Mouse (Mus musculus) G1E-ER4 (cell line): ENCODE results near the gene Sucnr1. TPM values are rescaled to one million over a fixed set of nuclear protein-coding genes. Genes with fewer than 3 reads are reported as not detected.

Source experiments
- GATA1 ChIP-seq: IDR thresholded peaks from one replicate; pipeline ENCODE4 v1.8.0; 2012; ENCODE audit warnings: low read length, inconsistent platforms
- polyA plus RNA-seq: library from polyadenylated mRNA; stranded (reverse); fragments of >175 nt; gene quantifications from 2 replicates; pipeline ENCODE4 v1.2.3, GENCODE M21; 2012

Gene Sucnr1
- polyA plus RNA-seq = not detected in 2 replicates

GRCm38 (mm10) chr3:60081648-60082047, at the start of gene Sucnr1:
Gene Sucnr1 (plus strand): TSS chr3:60081869.
- no peak for TF ChIP-seq GATA1

GRCm38 (mm10) chr3:60046221-60046913, 35.3 kb upstream of the Sucnr1 start:
- TF ChIP-seq GATA1 = no peak

- TF ChIP-seq GATA1 = no peak
These were observed 28.3 kb upstream of the Sucnr1 start for GRCm38 (mm10) chr3:60053231-60053927.

DNA sequence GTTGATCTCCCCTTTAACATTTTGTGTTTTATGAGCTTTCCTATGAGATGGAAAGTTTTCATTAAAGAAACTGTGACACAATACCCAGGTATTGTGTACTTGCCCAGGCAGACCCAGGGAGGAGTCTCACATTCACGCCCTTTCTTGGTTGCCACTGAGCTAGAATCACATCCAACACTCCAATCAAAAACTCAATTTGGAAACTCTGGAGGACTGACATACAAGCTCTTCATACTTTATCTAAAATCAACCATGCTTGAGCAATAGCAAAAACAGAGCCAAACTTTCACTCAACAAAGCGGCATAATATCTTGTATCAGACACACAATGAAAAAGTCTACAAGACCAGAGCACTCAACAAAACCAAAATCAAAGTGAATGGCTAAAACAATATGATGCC, 27.7 kb upstream of the Sucnr1 start:
- no peak for TF ChIP-seq GATA1

GRCm38 (mm10) chr3:60056451-60056850, 25.2 kb upstream of the Sucnr1 start:
- TF ChIP-seq GATA1 = no peak

DNA sequence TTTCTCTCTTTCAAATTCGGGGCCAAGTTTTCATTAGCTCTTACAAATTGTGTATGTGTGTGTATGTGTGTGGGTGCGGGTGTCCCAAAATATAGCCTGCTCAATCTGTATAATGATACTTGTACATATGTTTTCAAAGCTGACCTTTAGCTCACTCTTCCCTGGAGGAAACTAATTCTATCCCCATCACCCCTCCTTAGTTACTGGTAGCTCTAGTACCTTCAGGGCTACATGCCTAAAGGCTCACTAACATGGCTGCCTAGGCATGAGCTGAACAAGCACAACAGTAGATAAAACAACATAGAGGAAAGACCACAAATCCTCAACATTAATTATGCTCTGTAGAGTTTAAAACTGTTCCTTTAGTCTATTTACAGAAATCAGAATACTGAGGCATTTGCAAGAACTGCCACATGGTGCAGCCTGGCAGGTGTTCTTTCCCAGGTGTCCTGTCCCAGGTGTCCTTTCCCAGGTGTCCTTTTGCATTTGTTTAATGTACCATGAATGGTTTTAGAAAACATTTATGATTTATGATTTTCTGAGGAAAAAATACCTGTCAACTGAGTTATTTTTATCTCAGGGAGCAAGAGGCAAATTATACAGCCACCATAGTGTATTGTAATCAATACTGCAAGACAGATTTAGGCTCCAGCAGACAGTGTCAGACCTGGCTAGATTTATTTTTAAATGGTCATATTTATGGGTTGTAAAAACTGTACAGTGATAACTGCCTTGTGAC, 24.4 kb upstream of the Sucnr1 start:
- TF ChIP-seq GATA1 = no peak

DNA sequence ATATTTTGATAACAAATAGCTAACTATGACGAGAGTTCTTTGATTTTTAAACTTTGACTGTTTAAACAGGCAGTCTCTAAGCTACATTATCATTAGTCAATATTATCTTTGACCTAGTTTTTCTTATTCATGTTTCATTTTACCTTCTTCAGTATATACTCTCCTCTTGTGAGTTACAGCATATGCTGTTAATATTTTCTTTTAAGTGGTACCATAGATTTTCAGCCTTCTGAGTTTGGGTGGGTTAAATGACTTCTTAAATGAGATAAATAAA, 23.9 kb upstream of the Sucnr1 start:
- no peak for TF ChIP-seq GATA1

DNA sequence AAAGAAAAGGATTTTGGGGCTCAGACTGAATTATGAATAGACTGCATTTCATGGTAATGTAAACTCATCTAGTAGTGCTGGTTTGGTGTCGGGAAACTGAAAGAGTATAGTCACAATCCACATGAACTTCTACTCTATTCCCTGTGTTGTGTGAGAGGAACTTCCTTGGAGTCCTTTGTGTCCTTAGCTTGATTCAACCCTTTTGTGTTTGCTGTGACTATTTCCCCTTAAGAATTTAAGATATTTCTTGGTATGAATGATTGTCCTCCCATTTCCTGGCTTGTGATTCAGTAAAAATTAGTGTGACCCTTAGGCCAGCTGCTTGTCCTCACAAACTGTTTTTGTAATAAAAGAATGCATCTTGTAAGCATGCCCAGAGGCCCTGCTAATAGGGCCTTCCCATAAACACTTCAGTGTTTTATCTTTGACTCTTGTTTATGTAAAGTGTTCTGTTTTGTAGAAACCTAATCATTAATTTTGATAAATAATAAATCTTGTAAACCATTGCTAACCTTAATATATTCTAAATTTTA, 2.7 kb upstream of the Sucnr1 start:
- no peak for TF ChIP-seq GATA1

GRCm38 (mm10) chr3:60080572-60080971, 1.1 kb upstream of the Sucnr1 start:
- no peak for TF ChIP-seq GATA1

DNA sequence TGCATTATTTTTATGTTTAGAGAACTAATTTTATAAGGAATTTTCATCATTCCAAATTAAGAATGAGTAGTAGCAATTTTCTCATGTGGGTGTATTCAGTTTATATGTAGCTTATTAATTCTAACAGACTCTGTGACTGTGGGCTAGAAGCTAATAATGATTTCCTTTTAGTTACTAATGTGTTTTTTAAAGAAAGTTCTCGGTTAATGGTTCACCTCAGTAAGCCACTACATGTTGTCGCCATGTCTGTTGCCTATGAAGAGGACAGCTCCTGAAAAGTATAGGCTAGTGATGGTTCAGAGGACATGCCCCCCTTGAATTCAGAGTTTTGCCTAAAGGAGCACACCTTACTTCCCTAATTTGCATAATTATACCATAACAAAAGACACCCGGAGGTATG, 1.1 kb downstream of the Sucnr1 start:
- no peak for TF ChIP-seq GATA1

- no peak for TF ChIP-seq GATA1
These were observed 4.1 kb downstream of the Sucnr1 start for GRCm38 (mm10) chr3:60085729-60086128.

- TF ChIP-seq GATA1 = no peak
These were observed 9.7 kb downstream of the Sucnr1 start for GRCm38 (mm10) chr3:60091321-60091720.

DNA sequence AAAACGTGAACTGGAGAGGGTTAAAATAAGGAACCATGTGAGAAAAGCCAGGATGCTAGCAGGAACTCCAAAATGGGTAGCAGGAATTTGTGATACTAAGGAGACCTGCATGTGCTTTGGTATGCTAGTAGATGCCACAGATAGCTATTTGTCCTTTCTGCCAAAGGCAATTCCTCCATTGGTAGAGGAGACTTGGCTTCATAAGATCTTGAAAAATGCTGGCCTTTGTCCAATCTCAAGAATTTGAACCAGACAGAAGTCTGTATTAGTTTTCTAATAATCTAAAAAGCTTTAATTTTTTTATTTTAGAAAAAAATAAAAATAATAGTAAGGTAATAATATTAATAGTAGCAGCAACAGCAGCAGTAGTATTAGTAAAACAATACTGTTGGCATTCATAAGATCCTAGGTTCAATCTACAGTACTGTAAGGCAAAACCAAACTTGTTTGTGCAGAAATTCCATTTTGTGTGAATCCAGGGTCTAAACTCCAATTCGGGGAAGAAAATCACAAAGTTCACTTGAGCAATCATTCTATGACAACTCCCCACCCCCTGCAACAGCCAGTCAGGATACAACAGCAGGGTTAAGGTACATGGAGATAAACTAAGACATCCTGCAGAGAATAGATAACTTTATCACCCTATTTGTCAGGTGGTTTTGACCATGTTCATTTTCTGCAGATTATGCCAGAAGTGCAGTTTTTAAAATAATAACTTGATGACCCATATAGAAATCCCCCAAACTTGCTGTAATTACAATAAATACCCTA, 12.9 kb downstream of the Sucnr1 start:
- no peak for TF ChIP-seq GATA1

DNA sequence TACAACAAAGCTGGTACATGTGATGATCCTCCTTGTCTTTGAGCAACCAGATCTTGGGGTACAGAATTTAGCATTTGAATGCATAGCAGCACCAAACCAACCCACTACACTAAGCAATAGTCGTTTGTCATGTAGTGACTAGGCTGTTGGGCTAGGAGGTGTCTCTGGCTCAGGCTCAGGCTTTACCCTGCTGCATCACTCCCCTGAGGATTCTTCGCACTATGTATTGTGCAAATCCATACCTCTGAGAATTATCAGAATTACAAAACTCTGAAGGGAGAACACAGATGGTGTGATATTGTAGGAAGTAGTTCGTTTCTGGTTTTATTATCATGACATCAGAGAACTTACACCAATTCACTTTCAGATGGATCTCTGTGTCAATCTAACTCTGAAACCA, 15.3 kb downstream of the Sucnr1 start:
- no peak for TF ChIP-seq GATA1

DNA sequence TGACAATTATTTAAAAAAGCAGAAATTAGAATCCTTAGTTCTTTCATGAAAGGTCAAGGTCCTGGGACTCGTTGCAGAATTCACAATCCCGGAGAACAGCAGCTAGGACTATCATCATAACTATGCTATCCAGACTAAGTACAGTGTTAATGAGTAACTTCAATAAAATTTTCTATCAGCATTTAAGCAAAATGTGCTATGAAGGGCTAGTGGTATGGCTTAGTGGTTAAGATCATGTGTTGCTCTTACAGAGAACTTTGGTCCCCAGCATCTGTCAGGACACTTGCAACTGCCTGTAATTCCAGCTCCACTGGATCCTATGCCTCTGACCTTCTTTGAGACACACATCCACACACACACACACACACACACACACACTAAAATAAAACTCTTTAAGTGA, 15.8 kb downstream of the Sucnr1 start:
- no peak for TF ChIP-seq GATA1

DNA sequence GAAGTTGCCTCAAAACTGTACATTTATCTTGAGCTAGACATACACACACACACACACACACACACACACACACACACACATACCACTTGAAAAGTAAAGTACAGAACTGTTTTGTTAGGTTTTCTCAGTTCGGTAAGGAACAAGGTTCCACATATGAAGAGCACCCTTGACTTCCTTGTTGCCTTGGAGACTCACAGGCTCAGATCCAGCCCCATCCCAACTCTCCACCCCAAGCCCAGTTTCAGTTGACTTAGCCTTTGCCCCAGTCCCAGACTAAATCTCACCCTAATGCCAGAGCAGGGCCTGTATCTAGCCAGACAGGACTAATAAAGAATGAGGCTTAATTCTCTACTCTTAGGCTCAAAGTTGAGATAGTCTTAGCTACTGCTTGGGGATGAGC, 16.9 kb downstream of the Sucnr1 start:
- TF ChIP-seq GATA1 = no peak
